Mouse (Mus musculus): Measurements from ENCODE around the gene Tnik. TPM values are rescaled to one million over a fixed set of nuclear protein-coding genes. Genes with fewer than 3 reads are reported as not detected.
A peak's percentile ranks its signal among the peaks of the same experiment; 100 is the strongest.

Gene Tnik
- 47.3 and 47.9 TPM in 2 replicates for polyA plus RNA-seq (2016; fragmentation: Nextera tagmentation; extraction: Ambion mirVana)

DNA sequence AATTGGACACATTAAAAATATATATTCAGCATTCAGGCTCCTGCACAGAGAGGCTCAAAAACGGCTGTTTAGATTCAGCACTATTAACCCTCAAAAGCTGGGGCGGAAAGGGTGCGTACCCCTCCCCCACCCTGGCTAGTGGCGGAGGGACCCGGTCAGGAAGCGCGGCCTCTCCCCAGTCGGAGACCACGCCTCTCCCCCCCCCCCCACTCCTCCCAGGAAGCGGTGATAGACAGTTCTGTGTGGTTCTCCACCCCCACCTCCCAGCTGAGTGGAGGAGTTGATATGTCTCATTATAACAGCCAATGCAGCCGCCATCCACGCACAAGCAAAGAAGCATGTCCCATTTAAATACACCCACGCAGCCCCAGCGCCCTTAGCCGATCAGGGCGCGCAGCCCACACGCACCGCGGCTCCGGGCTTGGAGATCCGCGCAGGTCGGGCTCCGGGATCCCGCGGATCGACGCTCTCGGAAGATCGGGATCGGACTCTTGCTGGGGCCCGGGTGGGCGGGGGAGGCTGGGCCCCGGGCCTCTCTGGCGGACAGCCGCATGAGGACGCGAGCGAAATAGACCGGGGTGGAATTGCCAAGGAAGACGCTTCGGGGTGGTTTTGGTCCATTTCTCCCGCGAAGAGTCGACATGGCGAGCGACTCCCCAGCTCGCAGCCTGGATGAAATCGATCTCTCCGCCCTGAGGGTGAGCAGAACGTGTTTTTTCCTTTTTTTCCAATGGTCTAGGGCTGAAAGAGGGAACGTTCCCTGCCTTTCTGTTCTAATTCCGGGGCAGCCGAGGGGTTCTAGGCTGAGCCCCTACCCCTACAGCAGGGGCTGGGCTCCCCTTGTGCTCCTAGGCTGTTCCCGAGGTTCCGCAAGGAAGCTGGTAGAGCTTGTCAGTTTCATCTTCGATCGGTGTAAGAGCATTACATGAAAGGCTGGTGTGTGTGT, at the start of gene Tnik:
Gene Tnik (plus strand): TSS at position 213 of the 946 bp plus-strand sequence.
- under 1% methylated on average over 55 of the region's 59 CpGs for WGBS
- peak within 1 kb of the TSS; percentile 93 for H3K27ac ChIP-seq
- peak within 1 kb of the TSS; percentile 71 for H3K4me3 ChIP-seq
- no peaks in the 10 kb centered on the region for H3K36me3 ChIP-seq
- H3K9ac ChIP-seq: peak within 1 kb of the TSS; percentile 89
- peaks cover 7% of the 10 kb centered on the region; the same call in 1 of the 2 replicates for H3K27me3 ChIP-seq
- peak within 1 kb of the TSS; percentile 85 for H3K4me2 ChIP-seq (replicated peaks)
- H3K9me3 ChIP-seq (replicated peaks): no peaks in the 10 kb centered on the region
- peak; percentile 92 for ATAC-seq (ENCODE audit: low FRiP score)
- peaks cover 32% of the 10 kb centered on the region for H3K4me1 ChIP-seq

DNA sequence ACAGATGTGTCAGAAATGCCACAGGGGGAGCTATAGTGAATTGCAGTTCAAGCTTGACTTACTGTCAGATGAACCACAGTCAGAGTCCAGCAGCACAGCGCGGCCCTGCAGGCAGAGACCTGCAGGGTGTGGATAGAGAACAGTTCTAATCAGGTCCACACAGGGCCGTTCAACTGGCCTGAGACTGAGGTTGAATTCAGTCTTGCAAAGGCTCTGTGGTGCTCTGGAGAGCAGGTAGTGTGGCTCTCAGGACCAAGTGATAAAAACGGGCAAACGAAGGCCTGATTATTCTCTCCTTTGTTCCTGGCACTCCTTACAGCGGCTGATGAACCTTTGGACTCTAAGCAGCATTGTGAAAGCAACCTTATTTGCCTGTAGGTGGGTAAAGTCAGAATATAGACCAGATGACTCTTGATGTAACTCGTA, 48.1 kb upstream of the Tnik start:
- WGBS: 89% methylated on average over 7 of the region's 7 CpGs
- Histone ChIP-seq H3K4me1 (no peaks in the 10 kb centered on the region), H3K4me2 (replicated peaks) (no peak overlapping the region), H3K27ac (no peak overlapping the region), H3K36me3 (no peaks in the 10 kb centered on the region), H3K9ac (no peak overlapping the region), H3K4me3 (no peak overlapping the region), H3K9me3 (replicated peaks) (no peaks in the 10 kb centered on the region), H3K27me3 (peaks cover 3% of the 10 kb centered on the region; the same call in 1 of the 2 replicates)
- ATAC-seq (ENCODE audit: low FRiP score): no peak

DNA sequence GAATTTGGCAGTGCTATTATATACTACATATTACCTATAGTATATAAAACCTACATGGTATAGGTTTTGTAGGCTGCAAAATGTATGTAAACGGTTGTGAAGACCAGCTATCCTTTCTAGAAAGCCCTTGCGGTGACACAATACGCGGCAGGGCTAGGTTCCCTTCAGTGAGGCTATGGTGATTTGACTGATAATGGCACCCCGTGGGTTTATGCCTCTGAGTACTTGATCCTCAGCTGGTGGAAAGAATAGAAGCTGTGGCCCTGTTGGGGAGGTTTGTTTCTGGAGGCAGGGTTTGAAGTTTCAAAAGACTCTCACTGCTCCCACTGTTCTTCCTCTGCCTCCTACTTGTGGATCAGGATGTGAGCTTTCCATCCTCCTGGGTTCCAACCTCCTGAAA, 46.0 kb upstream of the Tnik start:
- peaks cover 3% of the 10 kb centered on the region; the same call in 1 of the 2 replicates for H3K27me3 ChIP-seq
- no peak overlapping the region for H3K27ac ChIP-seq
- 24% methylated on average over 5 of the region's 5 CpGs for WGBS
- no peaks in the 10 kb centered on the region for H3K36me3 ChIP-seq
- no peak overlapping the region for H3K4me3 ChIP-seq
- ATAC-seq (ENCODE audit: low FRiP score): no peak
- H3K9ac ChIP-seq: no peak overlapping the region
- H3K9me3 ChIP-seq (replicated peaks): no peaks in the 10 kb centered on the region
- H3K4me2 ChIP-seq (replicated peaks): no peak overlapping the region
- no peaks in the 10 kb centered on the region for H3K4me1 ChIP-seq

- H3K4me3 ChIP-seq: no peak overlapping the region
- H3K27ac ChIP-seq: no peak overlapping the region
- ATAC-seq (ENCODE audit: low FRiP score): no peak
- H3K27me3 ChIP-seq: peaks cover 3% of the 10 kb centered on the region; the same call in 1 of the 2 replicates
- H3K4me1 ChIP-seq: peaks cover 6% of the 10 kb centered on the region
- no peaks in the 10 kb centered on the region for H3K9me3 ChIP-seq (replicated peaks)
- H3K9ac ChIP-seq: no peak overlapping the region
- H3K4me2 ChIP-seq (replicated peaks): no peak overlapping the region
- WGBS: 86% methylated on average over 7 of the region's 7 CpGs
- no peaks in the 10 kb centered on the region for H3K36me3 ChIP-seq
These were observed 43.5 kb upstream of the Tnik start for GRCm38 (mm10) chr3:28219533-28219932.

GRCm38 (mm10) chr3:28219964-28220363, 43.0 kb upstream of the Tnik start:
- no peak overlapping the region for H3K27ac ChIP-seq
- H3K27me3 ChIP-seq: peaks cover 3% of the 10 kb centered on the region; the same call in 1 of the 2 replicates
- 90% methylated on average over 3 of the region's 3 CpGs for WGBS
- H3K4me1 ChIP-seq: peaks cover 10% of the 10 kb centered on the region
- H3K9me3 ChIP-seq (replicated peaks): no peaks in the 10 kb centered on the region
- ATAC-seq (ENCODE audit: low FRiP score): no peak
- H3K4me3 ChIP-seq: no peak overlapping the region
- H3K4me2 ChIP-seq (replicated peaks): no peak overlapping the region
- no peak overlapping the region for H3K9ac ChIP-seq
- no peaks in the 10 kb centered on the region for H3K36me3 ChIP-seq

GRCm38 (mm10) chr3:28224437-28225356, 38.3 kb upstream of the Tnik start:
- WGBS: 40% methylated on average over 15 of the region's 15 CpGs
- Histone ChIP-seq H3K9me3 (replicated peaks) (no peaks in the 10 kb centered on the region), H3K4me1 (peaks cover 17% of the 10 kb centered on the region), H3K36me3 (no peaks in the 10 kb centered on the region), H3K9ac (no peak overlapping the region), H3K27ac (peak overlapping the region; percentile 65), H3K4me3 (no peak overlapping the region), H3K27me3 (no peaks in the 10 kb centered on the region), H3K4me2 (replicated peaks) (no peak overlapping the region)
- peak; percentile 72 for ATAC-seq (ENCODE audit: low FRiP score)

DNA sequence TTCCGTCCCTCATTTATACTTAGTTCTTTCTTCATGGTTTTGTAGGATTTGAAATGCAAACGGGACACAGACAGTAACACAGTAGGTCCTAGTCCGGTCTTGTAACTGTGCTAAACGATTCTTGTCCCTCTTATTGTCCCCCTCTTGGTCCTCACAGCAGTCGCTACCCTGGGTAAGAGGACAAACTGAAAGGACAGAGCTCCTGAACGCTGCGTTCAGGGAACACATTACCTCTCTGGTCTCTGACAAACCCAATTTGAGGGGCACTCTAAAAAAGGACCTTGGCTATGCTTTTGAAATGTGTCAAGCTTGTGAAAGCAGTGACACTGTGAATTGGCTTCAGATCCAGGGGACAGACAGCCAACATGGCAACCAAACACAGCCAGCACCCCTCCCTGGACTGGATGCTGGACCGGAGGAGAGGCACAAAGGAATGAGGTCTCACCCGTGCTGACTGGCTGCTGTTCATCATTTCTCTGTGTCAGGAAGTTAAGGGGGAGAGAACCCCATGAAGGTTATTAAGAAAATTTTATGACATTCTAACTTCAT, 37.6 kb upstream of the Tnik start:
- no peaks in the 10 kb centered on the region for H3K36me3 ChIP-seq
- peaks cover 17% of the 10 kb centered on the region for H3K4me1 ChIP-seq
- H3K27me3 ChIP-seq: no peaks in the 10 kb centered on the region
- ATAC-seq (ENCODE audit: low FRiP score): no peak
- H3K9me3 ChIP-seq (replicated peaks): no peaks in the 10 kb centered on the region
- peak overlapping the region; percentile 19; the same call in 1 of the 2 replicates for H3K27ac ChIP-seq
- H3K4me2 ChIP-seq (replicated peaks): no peak overlapping the region
- 69% methylated on average over 9 of the region's 9 CpGs for WGBS
- no peak overlapping the region for H3K9ac ChIP-seq
- no peak overlapping the region for H3K4me3 ChIP-seq

DNA sequence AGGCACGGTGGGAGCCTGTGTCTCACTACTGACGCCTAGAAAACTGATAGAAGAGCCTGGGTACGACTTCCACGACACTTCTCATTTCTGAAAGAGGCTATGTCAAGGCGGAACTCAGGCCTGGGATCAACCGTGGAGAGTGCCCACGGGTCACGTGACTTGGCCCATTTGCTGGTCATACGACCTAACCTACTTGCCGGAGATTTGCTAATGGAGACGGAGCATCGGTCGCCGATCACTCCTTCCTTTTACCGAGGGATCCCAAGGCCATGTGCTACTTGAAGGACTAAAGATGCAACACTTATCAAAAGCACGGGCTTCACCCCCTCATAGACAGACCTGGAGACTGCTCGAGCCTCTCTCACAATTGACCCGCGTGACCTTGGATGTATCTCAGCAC, 36.8 kb upstream of the Tnik start:
- no peak for ATAC-seq (ENCODE audit: low FRiP score)
- WGBS: 92% methylated on average over 19 of the region's 19 CpGs
- H3K4me1 ChIP-seq: peaks cover 17% of the 10 kb centered on the region
- H3K9me3 ChIP-seq (replicated peaks): no peaks in the 10 kb centered on the region
- no peaks in the 10 kb centered on the region for H3K36me3 ChIP-seq
- no peak overlapping the region for H3K27ac ChIP-seq
- H3K4me3 ChIP-seq: no peak overlapping the region
- no peak overlapping the region for H3K9ac ChIP-seq
- no peaks in the 10 kb centered on the region for H3K27me3 ChIP-seq
- no peak overlapping the region for H3K4me2 ChIP-seq (replicated peaks)

DNA sequence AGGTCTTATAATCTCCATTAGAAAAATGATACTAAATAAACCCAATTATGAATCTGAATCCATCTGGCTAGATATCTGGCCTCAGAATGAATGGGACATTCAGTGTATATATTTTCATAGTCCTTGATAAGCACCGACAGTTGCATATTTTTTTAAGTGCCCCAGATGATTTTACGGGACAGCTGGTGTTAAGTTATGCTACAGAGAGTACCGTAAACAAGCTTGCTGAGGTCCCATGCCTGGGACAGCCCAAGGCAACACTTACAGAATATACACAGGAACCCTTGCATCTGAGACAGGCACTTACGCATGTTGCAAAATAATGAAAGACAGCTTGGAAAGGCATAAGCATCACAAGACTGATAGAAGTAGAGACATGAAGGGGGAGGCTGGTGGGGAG, 34.1 kb upstream of the Tnik start:
- no peak overlapping the region for H3K9ac ChIP-seq
- H3K27ac ChIP-seq: no peak overlapping the region
- H3K36me3 ChIP-seq: no peaks in the 10 kb centered on the region
- H3K27me3 ChIP-seq: no peaks in the 10 kb centered on the region
- WGBS: 75% methylated on average over 4 of the region's 4 CpGs
- no peak overlapping the region for H3K4me2 ChIP-seq (replicated peaks)
- no peak for ATAC-seq (ENCODE audit: low FRiP score)
- no peaks in the 10 kb centered on the region for H3K9me3 ChIP-seq (replicated peaks)
- peaks cover 17% of the 10 kb centered on the region for H3K4me1 ChIP-seq
- H3K4me3 ChIP-seq: no peak overlapping the region

DNA sequence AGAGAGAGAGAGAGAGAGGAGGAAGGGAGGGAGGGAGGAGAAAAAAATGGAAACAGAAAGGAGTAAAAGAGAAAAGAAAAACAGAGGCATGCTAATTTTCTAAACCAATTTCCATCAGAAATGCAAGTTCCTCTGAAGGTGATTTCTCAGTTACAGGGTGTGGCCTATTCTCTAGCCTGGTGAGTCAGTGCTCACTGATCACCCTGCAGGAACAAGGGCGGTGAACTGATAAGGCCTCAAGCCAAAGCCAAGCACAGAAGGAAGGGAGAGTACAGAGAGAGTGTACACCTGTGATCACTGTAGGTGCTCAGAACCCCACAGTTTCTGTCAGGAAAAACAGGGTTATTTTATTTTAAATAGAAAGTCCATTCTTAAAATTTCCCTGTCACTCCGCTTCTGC, 33.5 kb upstream of the Tnik start:
- Histone ChIP-seq H3K4me1 (peaks cover 12% of the 10 kb centered on the region), H3K27me3 (no peaks in the 10 kb centered on the region), H3K9me3 (replicated peaks) (no peaks in the 10 kb centered on the region), H3K27ac (no peak overlapping the region), H3K4me3 (no peak overlapping the region), H3K9ac (no peak overlapping the region), H3K4me2 (replicated peaks) (no peak overlapping the region), H3K36me3 (no peaks in the 10 kb centered on the region)
- ATAC-seq (ENCODE audit: low FRiP score): no peak
- WGBS: 90% methylated on average over 2 of the region's 2 CpGs

DNA sequence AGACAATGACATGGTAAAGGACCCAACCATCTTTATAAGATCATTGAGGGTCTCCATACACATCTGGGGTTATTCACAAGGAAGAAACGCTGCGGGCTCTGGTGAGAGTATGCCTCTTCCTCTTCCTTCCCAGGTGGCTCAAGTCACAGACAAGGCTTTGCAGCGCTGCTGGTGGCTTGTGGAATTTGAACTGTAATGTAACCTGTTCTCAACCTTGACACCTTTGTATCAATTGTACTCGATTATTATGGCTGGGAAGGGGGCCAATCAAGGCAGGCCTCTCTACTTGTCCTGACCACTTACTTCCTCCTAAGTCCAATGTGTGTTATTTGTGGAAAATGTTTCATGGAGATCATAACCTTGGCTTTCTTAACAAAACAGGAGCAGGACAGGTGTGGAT, 30.1 kb upstream of the Tnik start:
- Histone ChIP-seq H3K4me1 (no peaks in the 10 kb centered on the region), H3K4me3 (no peak overlapping the region), H3K36me3 (no peaks in the 10 kb centered on the region), H3K9me3 (replicated peaks) (no peaks in the 10 kb centered on the region), H3K27ac (no peak overlapping the region), H3K27me3 (no peaks in the 10 kb centered on the region), H3K4me2 (replicated peaks) (no peak overlapping the region), H3K9ac (no peak overlapping the region)
- no peak for ATAC-seq (ENCODE audit: low FRiP score)
- WGBS: 87% methylated on average over 4 of the region's 4 CpGs

GRCm38 (mm10) chr3:28234179-28234578, 28.8 kb upstream of the Tnik start:
- Histone ChIP-seq H3K9ac (no peak overlapping the region), H3K4me2 (replicated peaks) (no peak overlapping the region), H3K27ac (no peak overlapping the region), H3K9me3 (replicated peaks) (no peaks in the 10 kb centered on the region), H3K27me3 (no peaks in the 10 kb centered on the region), H3K36me3 (no peaks in the 10 kb centered on the region), H3K4me3 (no peak overlapping the region), H3K4me1 (no peaks in the 10 kb centered on the region)
- 81% methylated on average over 7 of the region's 7 CpGs for WGBS
- ATAC-seq (ENCODE audit: low FRiP score): no peak
